Mouse (Mus musculus) limb, embryonic 11.5 days (tissue): ENCODE measurements around the gene Slc29a3. TPM values are rescaled to one million over a fixed set of nuclear protein-coding genes. Genes with fewer than 3 reads are reported as not detected.

Experiments used
- ATAC-seq: fragments of 200-750 bp; cut with Nextera tagmentation; 2 replicates; pipeline ENCODE4 v1.8.0; 2017; ENCODE audit warnings: low read depth; ENCODE audit not compliant: insufficient number of reproducible peaks, low FRiP score, low TSS enrichment
- DNase-seq: peaks from one replicate; pipeline ENCODE4 v3.0.0-alpha.2; 2015; ENCODE audit warnings: low spot score
- H3K27ac ChIP-seq: fragments of 300-500 bp; sonication (generic); replicated peaks from 2 replicates; pipeline ENCODE4 v1.5.1; 2014; ENCODE audit warnings: low read depth, mild to moderate bottlenecking, low read length
- H3K27me3 ChIP-seq: fragments of 300-500 bp; sonication (generic); 2 replicates; pipeline ENCODE4 v1.6.1; 2014; ENCODE audit warnings: mild to moderate bottlenecking, low read length, mixed read lengths; ENCODE audit not compliant: control insufficient read depth, insufficient read depth
- H3K36me3 ChIP-seq: fragments of 300-500 bp; sonication (generic); 2 replicates; pipeline ENCODE4 v1.6.1; 2014; ENCODE audit warnings: mild to moderate bottlenecking, low read length, moderate library complexity, mixed read lengths; ENCODE audit not compliant: control insufficient read depth, insufficient read depth
- H3K4me1 ChIP-seq: fragments of 300-500 bp; sonication (generic); 2 replicates; pipeline ENCODE4 v1.6.1; 2014; ENCODE audit warnings: low read length, mixed read lengths; ENCODE audit not compliant: control insufficient read depth, insufficient read depth
- H3K4me2 ChIP-seq: fragments of 300-500 bp; sonication (generic); 2 replicates; pipeline ENCODE4 v1.6.1; 2014; ENCODE audit warnings: low read depth, mild to moderate bottlenecking, moderate library complexity; ENCODE audit not compliant: severe bottlenecking
- H3K4me3 ChIP-seq: fragments of 300-500 bp; sonication (generic); 2 replicates; pipeline ENCODE4 v1.5.1; 2014; ENCODE audit warnings: low read depth, low read length
- H3K9ac ChIP-seq: fragments of 300-500 bp; sonication (generic); 2 replicates; pipeline ENCODE4 v1.6.1; 2014; ENCODE audit warnings: mild to moderate bottlenecking, low read length
- H3K9me3 ChIP-seq: fragments of 300-500 bp; sonication (generic); 2 replicates; pipeline ENCODE4 v1.6.1; 2016; ENCODE audit warnings: low read length; ENCODE audit not compliant: control insufficient read depth
- WGBS: fragments of 180-500 bp; shearing (Covaris S2); extraction: QIAGEN DNeasy Blood & Tissue Kit; methylation state at CpG from one replicate; pipeline ENCODE4 v1.1.7; 2014; 5-methylcytosine and 5-hydroxymethylcytosine counted together
- polyA plus RNA-seq: library from polyadenylated mRNA; unstranded; fragments of >200 nt; fragmentation: Nextera tagmentation; extraction: Ambion mirVana; gene quantifications from 2 replicates; pipeline ENCODE4 v1.2.1, GENCODE M21; 2014

Gene Slc29a3
- polyA plus RNA-seq, 1 experiment from 2014 or later, result 6.4 TPM

DNA sequence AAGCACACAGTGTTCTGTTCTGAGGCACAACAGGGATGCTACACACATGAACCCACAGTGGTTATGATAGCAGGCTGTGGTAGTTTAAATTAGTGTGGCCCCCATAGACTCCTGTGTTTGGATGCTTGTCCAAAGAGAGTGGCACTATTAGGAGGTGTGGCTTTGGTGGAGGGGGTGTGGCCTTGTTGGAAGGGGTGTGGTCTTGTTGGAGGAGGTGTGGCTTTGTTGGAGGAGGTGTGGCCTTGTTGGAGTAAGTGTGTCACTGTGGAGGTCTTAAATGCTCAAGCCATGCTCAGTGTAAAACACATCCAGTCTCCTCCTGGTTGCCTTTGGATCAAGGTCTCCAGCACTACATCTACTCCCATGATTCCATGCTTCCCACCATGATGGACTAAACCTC is 3.6 kb upstream of the Slc29a3 start:
- no peaks in the 10 kb centered on the region for H3K27me3 ChIP-seq
- no peak overlapping the region for H3K4me2 ChIP-seq
- H3K4me1 ChIP-seq, result 0 out of 2 replicates have a peak, but pooled peaks cover 4% of the 10 kb centered on the region
- ATAC-seq, result no peak
- no peaks in the 10 kb centered on the region for H3K36me3 ChIP-seq
- H3K9me3 ChIP-seq, result no peaks in the 10 kb centered on the region
- no peak overlapping the region for H3K27ac ChIP-seq
- H3K9ac ChIP-seq, result no peak overlapping the region
- DNase-seq, result no peak
- no peak overlapping the region for H3K4me3 ChIP-seq

DNA sequence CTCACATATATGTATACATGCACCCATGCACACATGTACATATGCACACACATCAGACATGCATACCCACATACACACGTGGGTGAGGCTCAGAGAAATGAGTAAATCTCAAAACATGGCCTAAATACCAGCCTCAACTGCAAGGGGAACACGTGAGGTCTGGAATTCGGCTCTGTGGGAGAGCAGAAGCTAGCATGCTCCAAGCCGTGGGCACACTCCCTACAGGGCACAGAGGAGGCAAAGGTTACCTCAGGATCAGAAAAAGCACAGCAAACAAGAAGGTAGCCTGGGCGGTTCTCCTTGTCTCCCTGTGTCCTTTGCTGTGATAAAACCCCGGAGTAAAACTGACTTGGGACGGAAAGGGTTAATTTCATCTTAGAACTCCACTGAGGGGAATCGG is 1.3 kb upstream of the Slc29a3 start:
- no peak overlapping the region for H3K4me2 ChIP-seq
- H3K27me3 ChIP-seq, result no peaks in the 10 kb centered on the region
- H3K4me1 ChIP-seq, result 0 out of 2 replicates have a peak, but pooled peaks cover 4% of the 10 kb centered on the region
- 74% methylated on average over 8 of the region's 8 CpGs for WGBS
- no peak for DNase-seq
- H3K36me3 ChIP-seq, result no peaks in the 10 kb centered on the region
- no peak overlapping the region for H3K9ac ChIP-seq
- no peaks in the 10 kb centered on the region for H3K9me3 ChIP-seq
- no peak for ATAC-seq
- no peak overlapping the region for H3K4me3 ChIP-seq
- no peak overlapping the region for H3K27ac ChIP-seq

DNA sequence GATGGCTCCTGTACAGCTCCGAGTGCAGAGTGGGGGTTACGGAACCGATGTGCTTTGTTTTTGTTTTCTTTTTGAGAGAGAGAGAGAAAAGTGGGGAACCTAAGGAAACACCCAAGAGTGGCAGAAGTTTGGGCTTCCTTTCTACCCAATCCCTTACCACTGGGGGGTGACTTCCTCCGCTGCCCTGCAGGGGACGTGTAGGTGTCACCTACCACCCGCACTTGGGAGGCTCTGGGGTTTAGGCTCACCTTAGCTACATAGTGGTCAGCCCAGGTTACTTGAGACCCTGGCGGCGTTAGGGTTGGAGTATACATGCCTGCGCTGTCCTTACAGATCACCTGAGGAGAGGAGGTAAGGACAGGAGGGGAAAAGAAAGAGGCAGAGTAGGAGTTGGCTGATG is 667 bp upstream of the Slc29a3 start:
- Histone ChIP-seq H3K36me3 (no peaks in the 10 kb centered on the region), H3K4me3 (no peak overlapping the region; the same call in 1 of the 2 replicates), H3K27ac (peak overlapping the region; percentile 38; the same call in 1 of the 2 replicates), H3K4me2 (no peak overlapping the region), H3K4me1 (0 out of 2 replicates have a peak, but pooled peaks cover 4% of the 10 kb centered on the region), H3K9ac (peak overlapping the region; percentile 76; the same call in 1 of the 2 replicates), H3K9me3 (no peaks in the 10 kb centered on the region), H3K27me3 (no peaks in the 10 kb centered on the region)
- 59% methylated on average over 9 of the region's 9 CpGs for WGBS
- ATAC-seq (no peak), DNase-seq (no peak)

GRCm38 (mm10) chr10:60747667-60748212 is 4.9 kb downstream of the Slc29a3 start:
- H3K27ac ChIP-seq, result no peak overlapping the region
- no peak overlapping the region for H3K9ac ChIP-seq
- H3K36me3 ChIP-seq, result no peaks in the 10 kb centered on the region
- WGBS, result 61% methylated on average over 6 of the region's 6 CpGs
- no peak overlapping the region for H3K4me2 ChIP-seq
- H3K4me3 ChIP-seq, result no peak overlapping the region
- H3K9me3 ChIP-seq, result no peaks in the 10 kb centered on the region
- ATAC-seq (no peak), DNase-seq (no peak)
- no peaks in the 10 kb centered on the region for H3K27me3 ChIP-seq
- H3K4me1 ChIP-seq, result 0 out of 2 replicates have a peak, but pooled peaks cover 9% of the 10 kb centered on the region

DNA sequence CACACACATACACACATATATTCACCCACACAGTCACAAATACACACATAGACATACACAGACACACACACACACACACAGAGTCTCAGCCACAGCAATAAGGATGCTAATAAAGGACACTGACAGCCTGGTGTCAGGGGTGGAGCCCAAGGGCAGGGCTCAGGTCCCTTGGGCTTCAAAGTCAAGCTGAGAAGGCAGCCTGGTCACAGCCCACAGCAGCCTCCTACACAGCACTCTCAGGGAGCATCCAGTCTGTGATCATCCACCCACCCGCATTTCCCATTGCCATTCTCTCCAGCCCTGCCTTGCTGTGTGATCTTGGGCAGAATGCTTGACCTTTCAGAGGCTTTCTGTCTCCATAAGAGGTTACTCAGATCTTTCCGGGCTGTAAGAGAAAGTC is 6.1 kb downstream of the Slc29a3 start:
- no peak overlapping the region for H3K9ac ChIP-seq
- H3K4me1 ChIP-seq, result 0 out of 2 replicates have a peak, but pooled peaks cover 5% of the 10 kb centered on the region
- H3K27ac ChIP-seq, result no peak overlapping the region
- H3K36me3 ChIP-seq, result no peaks in the 10 kb centered on the region
- no peaks in the 10 kb centered on the region for H3K9me3 ChIP-seq
- ATAC-seq (no peak), DNase-seq (no peak)
- H3K4me3 ChIP-seq, result no peak overlapping the region
- H3K27me3 ChIP-seq, result no peaks in the 10 kb centered on the region
- 66% methylated on average over 2 of the region's 2 CpGs for WGBS
- no peak overlapping the region for H3K4me2 ChIP-seq

DNA sequence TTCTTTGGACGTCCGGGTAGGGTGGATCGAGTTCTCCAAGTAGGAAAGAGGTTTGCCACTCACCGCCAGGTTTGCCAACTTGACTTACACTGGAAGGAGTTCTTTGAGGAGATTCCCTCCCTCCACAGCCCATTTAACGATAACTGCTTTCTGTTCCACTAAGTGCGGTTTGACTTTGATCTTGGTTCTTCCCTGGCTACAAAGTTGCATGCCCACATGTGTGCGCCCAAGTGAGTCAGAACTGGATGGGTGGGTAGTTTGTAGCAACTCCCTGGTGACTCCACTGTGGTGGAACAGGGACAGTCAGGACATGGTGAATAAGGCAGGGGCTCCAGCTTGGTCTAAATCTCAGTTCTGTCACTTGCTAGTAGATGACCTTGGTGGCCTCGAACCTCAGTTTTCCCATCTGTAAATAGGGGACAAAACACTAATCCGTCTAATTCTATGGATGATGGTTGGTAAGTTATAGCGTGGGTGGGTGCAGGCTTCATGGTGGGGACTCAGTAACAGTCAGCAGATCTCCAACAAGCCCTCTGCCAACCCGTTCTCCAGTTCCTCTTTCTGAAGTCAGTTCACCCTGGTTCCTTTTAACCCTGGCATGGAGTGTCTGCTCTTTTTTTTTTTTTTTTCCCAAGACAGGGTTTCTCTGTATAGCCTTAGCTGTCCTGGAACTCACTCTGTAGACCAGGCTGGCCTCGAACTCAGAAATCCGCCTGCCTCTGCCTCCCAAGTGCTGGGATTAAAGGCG is 7.9 kb downstream of the Slc29a3 start:
- Histone ChIP-seq H3K4me1 (0 out of 2 replicates have a peak, but pooled peaks cover 5% of the 10 kb centered on the region), H3K36me3 (no peaks in the 10 kb centered on the region), H3K9me3 (no peaks in the 10 kb centered on the region), H3K27ac (no peak overlapping the region), H3K27me3 (no peaks in the 10 kb centered on the region), H3K4me3 (no peak overlapping the region), H3K9ac (no peak overlapping the region), H3K4me2 (no peak overlapping the region)
- no peak for ATAC-seq
- 93% methylated on average over 14 of the region's 14 CpGs for WGBS
- DNase-seq, result no peak

GRCm38 (mm10) chr10:60743681-60744080 is 8.9 kb downstream of the Slc29a3 start:
- H3K9me3 ChIP-seq, result no peaks in the 10 kb centered on the region
- no peaks in the 10 kb centered on the region for H3K36me3 ChIP-seq
- no peak overlapping the region for H3K4me2 ChIP-seq
- ATAC-seq (no peak), DNase-seq (no peak)
- no peaks in the 10 kb centered on the region for H3K27me3 ChIP-seq
- 75% methylated on average over 9 of the region's 9 CpGs for WGBS
- no peak overlapping the region for H3K27ac ChIP-seq
- 0 out of 2 replicates have a peak, but pooled peaks cover 5% of the 10 kb centered on the region for H3K4me1 ChIP-seq
- no peak overlapping the region for H3K4me3 ChIP-seq
- H3K9ac ChIP-seq, result no peak overlapping the region; the same call in 1 of the 2 replicates

GRCm38 (mm10) chr10:60742942-60743341 is 9.7 kb downstream of the Slc29a3 start:
- WGBS, result 85% methylated on average over 6 of the region's 6 CpGs
- DNase-seq (no peak), ATAC-seq (no peak)
- Histone ChIP-seq H3K4me2 (no peak overlapping the region), H3K9ac (no peak overlapping the region), H3K9me3 (no peaks in the 10 kb centered on the region), H3K4me1 (0 out of 2 replicates have a peak, but pooled peaks cover 5% of the 10 kb centered on the region), H3K36me3 (no peaks in the 10 kb centered on the region), H3K27ac (no peak overlapping the region), H3K4me3 (no peak overlapping the region), H3K27me3 (no peaks in the 10 kb centered on the region)
